Mouse (Mus musculus): ENCODE measurements around the gene Dnaic2. TPM values are rescaled to one million over a fixed set of nuclear protein-coding genes. Genes with fewer than 3 reads are reported as not detected.

Gene Dnaic2
- polyA plus RNA-seq, 1 experiment from 2014 or later, result 0.27 TPM

DNA sequence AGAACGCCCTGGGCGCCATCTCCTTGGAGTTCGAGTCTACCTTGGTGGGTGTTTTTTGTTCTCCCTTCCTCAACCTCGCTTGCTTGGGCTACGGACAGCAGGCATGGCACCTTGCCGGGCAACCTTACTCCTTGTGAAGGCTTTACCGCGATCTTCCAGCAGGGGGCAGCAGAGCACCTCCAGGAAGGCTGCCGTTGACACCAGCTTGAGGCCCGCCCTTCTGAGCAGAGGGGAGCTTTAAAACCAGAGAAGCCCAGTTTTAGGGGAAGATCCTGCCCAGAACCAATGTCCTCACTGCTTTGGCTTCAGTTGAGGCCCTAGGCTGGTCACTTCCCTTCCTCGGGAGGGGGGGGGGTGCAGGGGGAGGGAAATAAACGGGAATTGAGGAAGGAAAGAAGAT, 17.9 kb downstream of the Dnaic2 start:
- in situ Hi-C loops (cut with MboI; ENCODE audit: low pct_unique_long_range_greater_than_20kb), result loop anchor here (5.0 kb wide), 1 partner anchor 52 kb away; the partner anchor contains the start of genes Btbd17 and Gpr142
- ChIA-PET CTCF (interaction anchor here (0.7 to 3.2 kb wide), 13 partner anchors 13 to 179 kb away, joined by 3 to 17 read pairs (median 3); partner anchors contain the start of genes Btbd17 and Gpr142), POLR2A (no interaction called here)
- TF ChIP-seq CTCF (IDR thresholded peaks at IDR 0.05), result peak; percentile 94
- no peaks in the 10 kb centered on the region for H3K27me3 ChIP-seq
- ATAC-seq (peak; percentile 70), DNase-seq (ENCODE audit: low read depth, low spot score) (no peak)

DNA sequence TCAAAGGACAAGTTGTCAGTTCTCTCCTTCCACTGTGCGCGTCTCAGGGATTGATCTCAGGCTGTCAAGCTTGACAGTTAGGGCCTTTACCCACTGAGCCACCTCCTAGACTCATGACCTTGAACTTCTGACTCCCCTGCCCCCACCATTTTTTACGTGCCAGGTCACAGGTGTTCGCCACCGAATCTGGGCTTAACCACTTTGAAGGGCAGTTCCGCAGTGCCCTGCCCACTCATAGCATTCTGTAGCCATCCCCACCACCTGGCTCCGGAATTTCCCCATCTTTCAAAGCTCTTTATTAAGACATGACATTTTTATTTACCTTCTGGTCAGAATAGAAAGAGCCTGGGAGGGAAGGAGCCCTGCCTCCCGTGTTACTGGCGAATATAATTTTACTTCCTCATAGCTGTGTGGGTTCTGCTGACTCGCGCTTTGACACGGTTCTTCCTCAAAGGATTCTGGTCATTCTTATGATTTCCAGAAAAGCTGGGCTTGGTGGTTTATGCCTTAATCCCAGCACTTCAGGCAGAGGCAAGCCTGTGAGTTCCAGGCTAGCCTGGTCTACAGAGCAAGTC, 20.4 kb downstream of the Dnaic2 start:
- CTCF ChIA-PET, result interaction anchor here (1.5 to 3.2 kb wide), 3 partner anchors 41 to 154 kb away, joined by 3 to 10 read pairs (median 7); no protein-coding TSS in a partner anchor
- POLR2A ChIA-PET, result interaction anchor here (0.7 kb wide), 1 partner anchor 9 kb away, joined by 3 read pairs; no protein-coding TSS in a partner anchor
- TF ChIP-seq CTCF (IDR thresholded peaks at IDR 0.05), result no peak
- DNase-seq (ENCODE audit: low read depth, low spot score) (no peak), ATAC-seq (peak; percentile 33)
- no peaks in the 10 kb centered on the region for H3K27me3 ChIP-seq
- in situ Hi-C loops (cut with MboI; ENCODE audit: low pct_unique_long_range_greater_than_20kb), result loop anchor here (5.0 kb wide), 1 partner anchor 50 kb away; the partner anchor contains the start of genes Btbd17 and Gpr142

DNA sequence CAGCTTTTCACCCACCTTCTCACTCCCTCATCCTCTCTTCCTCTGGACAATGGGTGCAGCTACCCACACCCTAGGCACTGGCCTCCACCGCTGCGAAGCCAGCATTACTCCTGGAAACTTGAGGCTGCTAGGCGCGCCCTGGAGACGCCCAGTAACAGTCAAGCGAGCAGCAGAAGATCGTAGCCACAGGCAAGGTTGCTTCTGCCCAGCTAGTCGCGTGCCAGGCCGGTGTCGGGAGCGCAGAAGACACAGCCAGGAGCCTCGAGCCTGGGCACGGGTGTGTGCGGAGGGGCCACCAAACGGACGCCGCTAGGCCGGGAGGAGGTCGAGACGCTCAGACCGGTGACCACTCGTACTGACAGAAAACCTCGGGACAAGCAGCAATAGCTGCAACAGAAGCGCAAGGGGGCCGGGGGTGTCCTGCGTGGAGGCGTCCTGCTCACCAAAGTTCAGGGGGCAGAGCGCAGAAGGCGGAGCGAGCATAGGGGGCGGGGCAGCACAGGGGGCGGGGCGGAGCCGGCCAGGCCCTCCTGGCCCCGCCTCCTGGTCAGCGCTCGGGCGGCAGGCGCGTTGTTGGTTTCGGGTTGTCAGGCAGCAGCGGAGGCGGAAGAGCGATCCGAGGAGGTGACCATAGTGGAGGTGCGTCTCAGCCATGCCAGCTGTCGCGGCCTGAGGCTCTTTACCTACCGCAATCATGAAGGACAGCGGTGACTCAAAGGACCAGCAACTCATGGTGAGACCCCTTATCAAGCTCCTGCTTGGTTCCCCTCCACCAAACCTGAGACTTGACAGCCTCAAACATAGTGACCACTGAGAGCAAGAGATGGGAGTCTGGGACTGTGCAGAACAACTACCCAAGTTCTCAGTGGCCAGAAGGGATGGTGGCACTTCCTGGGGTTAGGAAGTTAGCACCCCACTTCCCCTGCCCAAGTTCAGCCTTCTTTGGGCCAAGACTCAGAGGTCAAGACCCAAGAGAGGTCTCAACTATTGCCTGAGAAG, 37.9 kb downstream of the Dnaic2 start, which contains the start of gene Kif19a:
Kif19a (plus strand) TSS at position 569 of the 999 bp plus-strand sequence.
- ChIA-PET POLR2A (no interaction called here), CTCF (interaction anchor here (1.2 kb wide), 1 partner anchor 14 kb away, joined by 3 read pairs; no protein-coding TSS in a partner anchor)
- DNase-seq (ENCODE audit: low read depth, low spot score) (no peak), ATAC-seq (no peak)
- TF ChIP-seq CTCF (IDR thresholded peaks at IDR 0.05), result no peak
- in situ Hi-C loops (cut with MboI; ENCODE audit: low pct_unique_long_range_greater_than_20kb), result no loop called here
- peaks cover 22% of the 10 kb centered on the region for H3K27me3 ChIP-seq

DNA sequence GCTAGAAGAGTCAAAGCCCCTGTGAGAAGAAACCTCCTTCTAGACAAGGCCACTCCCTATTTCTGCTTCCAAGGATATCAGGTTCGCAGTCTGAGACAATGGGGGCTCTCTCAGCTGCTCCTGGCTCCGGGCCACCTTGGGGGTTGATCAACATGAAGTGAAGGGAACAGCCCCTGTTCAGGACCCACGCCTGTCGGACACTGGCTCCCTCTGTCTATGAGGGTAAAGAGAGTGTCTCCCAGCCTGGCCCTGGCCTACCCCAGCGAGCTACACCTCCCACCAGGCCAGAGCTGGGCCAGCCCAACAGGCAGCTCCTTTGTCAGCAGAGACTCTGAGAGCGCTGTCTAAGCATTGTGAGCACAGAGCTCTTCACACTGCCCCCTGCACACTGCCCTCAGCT, 42.7 kb downstream of the Dnaic2 start:
- no peak for ATAC-seq
- CTCF ChIA-PET, result no interaction called here

DNA sequence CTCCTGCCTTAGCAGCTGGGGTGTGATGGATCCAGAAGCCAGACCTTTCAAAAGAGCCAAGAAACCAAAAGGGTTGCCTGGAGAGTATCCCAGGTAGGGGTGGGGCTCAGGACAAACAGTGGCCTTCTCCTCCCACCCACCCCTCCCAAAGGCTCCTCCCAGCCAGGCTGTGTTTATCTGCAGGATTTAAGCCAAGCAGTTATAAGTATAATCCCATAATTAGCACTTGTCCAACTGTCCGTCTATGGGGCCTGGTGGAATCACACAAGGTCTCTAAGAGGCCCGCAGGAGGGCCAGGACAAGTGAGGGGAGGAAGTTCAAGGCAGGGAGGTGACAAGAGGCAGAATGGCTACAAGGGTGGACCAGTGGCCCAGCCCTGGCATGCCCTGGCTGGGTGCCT, 44.7 kb downstream of the Dnaic2 start:
- DNase-seq (ENCODE audit: low read depth, low spot score) (no peak), ATAC-seq (no peak)
- ChIA-PET CTCF (no interaction called here), POLR2A (no interaction called here)
- no peak for TF ChIP-seq CTCF (IDR thresholded peaks at IDR 0.05)
- in situ Hi-C loops (cut with MboI; ENCODE audit: low pct_unique_long_range_greater_than_20kb), result no loop called here
- peaks cover 3% of the 10 kb centered on the region for H3K27me3 ChIP-seq

More for the DNA sequence above, 42.7 kb downstream of the Dnaic2 start:
- POLR2A ChIA-PET, result no interaction called here
- DNase-seq (ENCODE audit: low read depth, low spot score), result no peak
- in situ Hi-C loops (cut with MboI; ENCODE audit: low pct_unique_long_range_greater_than_20kb), result no loop called here
- peaks cover 9% of the 10 kb centered on the region for H3K27me3 ChIP-seq
- TF ChIP-seq CTCF (IDR thresholded peaks at IDR 0.05), result no peak

DNA sequence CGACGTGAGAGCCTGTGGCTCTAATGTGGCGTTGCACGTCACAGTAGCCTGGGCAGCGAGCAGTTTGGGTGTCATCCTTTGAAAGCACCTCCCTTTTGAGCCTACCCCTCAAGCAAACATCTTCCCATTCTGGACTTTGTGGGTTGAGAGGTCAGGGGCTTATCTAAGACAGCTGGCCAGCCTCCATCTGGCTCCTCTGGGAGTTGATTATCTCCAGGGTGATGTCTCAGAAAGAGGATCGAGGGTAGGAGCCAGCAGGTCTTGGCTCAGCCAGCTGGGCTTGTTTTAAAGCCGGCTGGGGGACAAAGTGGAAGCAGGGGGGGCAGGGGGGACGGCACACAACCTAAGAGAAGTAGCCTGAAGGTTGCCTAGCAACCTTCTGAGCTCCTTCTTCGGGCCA, 52.9 kb downstream of the Dnaic2 start:
- POLR2A ChIA-PET, result no interaction called here
- CTCF ChIA-PET, result no interaction called here
- ATAC-seq, result no peak
- in situ Hi-C loops (cut with MboI; ENCODE audit: low pct_unique_long_range_greater_than_20kb), result loop anchor here (25.0 kb wide), 1 partner anchor 282 kb away; the partner anchor contains the start of gene Cd300e
- peaks cover 32% of the 10 kb centered on the region for H3K27me3 ChIP-seq
- DNase-seq (ENCODE audit: low read depth, low spot score), result no peak
- no peak for TF ChIP-seq CTCF (IDR thresholded peaks at IDR 0.05)

DNA sequence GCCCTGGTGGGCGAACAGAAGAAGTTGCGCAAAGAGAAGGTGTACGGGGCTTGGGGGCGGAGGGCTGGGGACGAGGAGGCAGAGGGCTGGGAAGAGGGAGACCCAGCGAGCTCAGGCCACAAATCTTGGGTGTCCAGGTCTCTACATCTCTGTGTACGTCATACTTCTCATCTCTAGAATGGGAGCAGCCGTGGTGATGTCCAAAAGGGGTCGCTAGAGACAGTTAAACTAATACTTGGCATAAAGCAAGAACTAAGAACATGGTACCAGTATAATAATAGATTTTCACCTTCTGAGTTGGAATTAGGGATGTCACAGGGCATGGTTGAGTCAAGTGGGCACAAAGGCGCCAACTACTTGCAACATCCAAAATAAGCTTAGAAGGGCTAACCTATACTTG, 58.7 kb downstream of the Dnaic2 start:
- DNase-seq (ENCODE audit: low read depth, low spot score) (no peak), ATAC-seq (no peak)
- CTCF ChIA-PET, result interaction anchor here (0.7 to 1.3 kb wide), 2 partner anchors 14 to 40 kb away, joined by 3 to 4 read pairs; no protein-coding TSS in a partner anchor
- in situ Hi-C loops (cut with MboI; ENCODE audit: low pct_unique_long_range_greater_than_20kb), result loop anchor here (25.0 kb wide), 1 partner anchor 276 kb away; the partner anchor contains the start of gene Cd300e
- TF ChIP-seq CTCF (IDR thresholded peaks at IDR 0.05), result no peak
- peaks cover 35% of the 10 kb centered on the region for H3K27me3 ChIP-seq
- POLR2A ChIA-PET, result no interaction called here

DNA sequence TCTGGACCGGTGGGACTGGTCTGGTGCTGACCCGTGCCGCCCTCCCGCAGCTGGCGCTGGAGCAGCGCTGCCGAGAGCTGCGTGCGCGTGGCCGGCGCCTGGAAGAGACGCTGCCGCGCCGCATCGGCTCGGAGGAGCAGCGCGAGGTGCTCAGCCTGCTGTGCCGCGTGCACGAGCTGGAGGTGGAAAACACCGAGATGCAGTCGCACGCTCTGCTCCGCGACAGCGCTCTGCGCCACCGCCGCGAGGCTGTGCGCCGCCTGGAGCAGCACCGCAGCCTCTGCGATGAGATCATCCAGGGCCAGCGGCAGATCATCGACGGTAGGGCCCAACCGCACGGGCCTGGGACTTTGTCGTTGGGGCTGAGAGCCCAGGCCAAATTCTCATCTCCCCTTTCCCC, 59.1 kb downstream of the Dnaic2 start:
- in situ Hi-C loops (cut with MboI; ENCODE audit: low pct_unique_long_range_greater_than_20kb), result loop anchor here (25.0 kb wide), 1 partner anchor 276 kb away; the partner anchor contains the start of gene Cd300e
- DNase-seq (ENCODE audit: low read depth, low spot score), result no peak
- H3K27me3 ChIP-seq, result peaks cover 37% of the 10 kb centered on the region
- POLR2A ChIA-PET, result no interaction called here
- ATAC-seq, result no peak
- TF ChIP-seq CTCF (IDR thresholded peaks at IDR 0.05), result no peak
- CTCF ChIA-PET, result interaction anchor here (0.7 kb wide), 1 partner anchor 14 kb away, joined by 4 read pairs; no protein-coding TSS in a partner anchor

DNA sequence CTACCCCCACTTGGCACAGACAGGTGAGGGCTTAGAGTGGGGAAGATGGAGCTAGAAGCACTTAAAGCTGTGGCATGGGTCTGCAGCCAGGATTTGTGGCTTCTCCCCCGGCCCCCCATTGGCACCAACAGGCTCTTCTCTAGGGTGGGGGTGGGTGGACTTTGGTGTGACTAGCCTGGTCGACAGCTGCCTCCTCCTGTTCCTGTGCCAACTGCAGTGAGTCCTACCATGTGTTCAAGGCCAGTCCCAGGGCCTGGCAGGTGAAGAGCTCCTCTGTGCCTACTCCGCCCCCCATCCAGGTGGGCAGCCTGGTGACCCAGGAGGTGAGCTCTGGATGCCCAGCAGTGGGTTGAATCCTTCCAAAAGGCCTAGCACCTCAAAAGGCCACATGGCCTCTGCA, 60.4 kb downstream of the Dnaic2 start:
- ChIA-PET CTCF (interaction anchor here (1.3 kb wide), 1 partner anchor 42 kb away, joined by 3 read pairs; no protein-coding TSS in a partner anchor), POLR2A (no interaction called here)
- H3K27me3 ChIP-seq, result peaks cover 44% of the 10 kb centered on the region
- in situ Hi-C loops (cut with MboI; ENCODE audit: low pct_unique_long_range_greater_than_20kb), result loop anchor here (25.0 kb wide), 1 partner anchor 275 kb away; the partner anchor contains the start of gene Cd300e
- no peak for TF ChIP-seq CTCF (IDR thresholded peaks at IDR 0.05)
- DNase-seq (ENCODE audit: low read depth, low spot score) (no peak), ATAC-seq (no peak)

DNA sequence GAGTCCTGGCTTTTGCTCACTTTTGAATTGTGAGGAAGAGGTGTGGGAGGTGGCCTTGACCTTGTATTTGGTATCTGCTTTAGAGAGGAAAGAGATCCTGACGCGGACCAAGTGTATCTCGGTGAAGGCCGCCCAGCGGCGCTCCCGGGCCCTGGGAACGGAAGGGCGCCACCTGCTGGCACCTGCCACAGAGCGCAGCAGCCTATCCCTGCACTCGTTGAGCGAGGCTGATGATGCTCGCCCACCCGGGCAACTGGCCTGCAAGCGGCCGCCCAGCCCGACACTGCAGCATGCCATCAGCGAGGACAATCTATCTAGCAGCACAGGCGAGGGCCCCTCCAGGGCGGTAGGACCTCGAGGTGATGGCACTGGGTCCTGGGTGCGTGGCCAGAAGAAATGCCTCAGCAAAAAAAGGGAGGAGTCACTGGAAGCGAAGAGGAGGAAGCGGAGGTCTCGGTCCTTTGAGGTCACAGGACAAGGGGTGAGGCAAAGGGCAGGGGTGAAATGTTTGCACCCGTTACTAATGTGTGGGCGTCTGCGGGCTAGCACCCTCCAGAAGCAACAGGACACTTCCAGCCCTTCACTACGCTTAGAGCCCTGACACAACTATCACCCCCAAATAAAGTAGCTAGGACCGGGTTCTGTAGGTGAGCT, 62.0 kb downstream of the Dnaic2 start:
- ChIA-PET CTCF (interaction anchor here (0.6 to 2.0 kb wide), 9 partner anchors 14 to 124 kb away, joined by 3 to 10 read pairs (median 3); no protein-coding TSS in a partner anchor), POLR2A (no interaction called here)
- peaks cover 58% of the 10 kb centered on the region for H3K27me3 ChIP-seq
- no peak for DNase-seq (ENCODE audit: low read depth, low spot score)
- in situ Hi-C loops (cut with MboI; ENCODE audit: low pct_unique_long_range_greater_than_20kb), result loop anchor here (25.0 kb wide), 1 partner anchor 273 kb away; the partner anchor contains the start of gene Cd300e
- TF ChIP-seq CTCF (IDR thresholded peaks at IDR 0.05), result peak; percentile 100
- ATAC-seq, result peak; percentile 71
